Comparison of ENCODE assay signal across 9 mouse cellular contexts in genomic region chr5:43868253-43868652, GRCm38 (mm10). TPM values are rescaled to one million over a fixed set of nuclear protein-coding genes. Genes with fewer than 3 reads are reported as not detected.
DNase-seq lines count a peak whose midpoint lies in the region; ATAC-seq and TF ChIP-seq lines count a peak whose summit lies in the region.
"Had no signal": no experiment of that assay in that cellular context is flagged by ENCODE, and none has a peak within 500 bp of the region (broad histone marks: within the 10 kb centered on the region; RNA-seq: fewer than 3 reads in every experiment).

Gene Cd38, plus strand, starts transcription at chr5:43868553.

- no peak for ATAC-seq in heart, embryonic 16.5 days (replicated peaks; ENCODE audit: extremely low read depth, insufficient read depth, low FRiP score)
- no peak for ATAC-seq in liver, embryonic 16.5 days (ENCODE audit: low read depth)

- H3K27me3 ChIP-seq in heart, embryonic 10.5 days (ENCODE audit: insufficient read depth, poor library complexity, severe bottlenecking), result no peaks in the 10 kb centered on the region
- H3K27me3 ChIP-seq in ES-Bruce4 (ENCODE audit: control insufficient read depth, insufficient read depth, low read length, poor library complexity, severe bottlenecking), result no peaks in the 10 kb centered on the region
- H3K27me3 ChIP-seq in heart, embryonic 16.5 days (ENCODE audit: control insufficient read depth, insufficient read depth, low read length), result no peaks in the 10 kb centered on the region
- H3K27me3 ChIP-seq in liver, embryonic 16.5 days (ENCODE audit: control insufficient read depth, insufficient read depth, low read depth, low read length), result no peaks in the 10 kb centered on the region

- peak within 1 kb of the TSS; percentile 16 for H3K9ac ChIP-seq in ES-Bruce4 (ENCODE audit: low read depth, poor library complexity, severe bottlenecking)
- H3K9ac ChIP-seq in heart, embryonic 16.5 days (ENCODE audit: low read length), result peak within 1 kb of the TSS; percentile 72
- peak within 1 kb of the TSS; percentile 30; the same call in 1 of the 2 replicates for H3K9ac ChIP-seq in liver, embryonic 16.5 days (ENCODE audit: low read depth, low read length)

- no peak for TF ChIP-seq EP300 in ES-Bruce4 (IDR thresholded peaks at IDR 0.05; ENCODE audit: insufficient read depth, low read depth, low read length)

- H3K27ac ChIP-seq in heart, embryonic 10.5 days, result peak within 1 kb of the TSS; percentile 88
- peak within 1 kb of the TSS; percentile 72 for H3K27ac ChIP-seq in ES-Bruce4 (ENCODE audit: insufficient read depth, low read length)
- H3K27ac ChIP-seq in heart, embryonic 16.5 days (ENCODE audit: low read length), result peak within 1 kb of the TSS; percentile 71
- H3K27ac ChIP-seq in liver, embryonic 16.5 days (ENCODE audit: low read length), result peak within 1 kb of the TSS; percentile 52; the same call in 1 of the 2 replicates
- H3K27ac ChIP-seq: macrophage had no signal

- no peak for TF ChIP-seq CTCF in ES-Bruce4 (IDR thresholded peaks at IDR 0.05; ENCODE audit: low read depth, low read length)

- H3K4me3 ChIP-seq in heart, embryonic 10.5 days, result peak within 1 kb of the TSS; percentile 65
- peak within 1 kb of the TSS; percentile 58 for H3K4me3 ChIP-seq in ES-Bruce4 (ENCODE audit: low read depth, low read length)
- peak within 1 kb of the TSS; percentile 62 for H3K4me3 ChIP-seq in heart, embryonic 16.5 days (ENCODE audit: low read length)
- peak within 1 kb of the TSS; percentile 43 for H3K4me3 ChIP-seq in liver, embryonic 16.5 days (ENCODE audit: low read depth, low read length)

- H3K9me3 ChIP-seq in heart, embryonic 10.5 days, result no peaks in the 10 kb centered on the region
- H3K9me3 ChIP-seq in ES-Bruce4 (replicated peaks; ENCODE audit: control insufficient read depth, insufficient read depth, low read length, poor library complexity, severe bottlenecking), result no peaks in the 10 kb centered on the region
- no peaks in the 10 kb centered on the region for H3K9me3 ChIP-seq in heart, embryonic 16.5 days (replicated peaks; ENCODE audit: control insufficient read depth, low read length)
- no peaks in the 10 kb centered on the region for H3K9me3 ChIP-seq in liver, embryonic 16.5 days (replicated peaks; ENCODE audit: control insufficient read depth, low read length)

- DNase-seq in heart, embryonic 10.5 days (ENCODE audit: low spot score), result no peak
- DNase-seq in heart, adult 8-10 months (ENCODE audit: low spot score), result no peak
- DNase-seq in urinary bladder, postnatal 4 days (ENCODE audit: low spot score in 2 of 2), result no peak
- DNase-seq in frontal cortex, adult 2 months (ENCODE audit: extremely low spot score in 1 of 2, low spot score in 1 of 2), result no peak
- DNase-seq in thymus, postnatal 14 days, result no peak

- no peak for TF ChIP-seq POLR2A in ES-Bruce4 (IDR thresholded peaks at IDR 0.05; ENCODE audit: insufficient read depth, low read length)

- H3K4me1 ChIP-seq in heart, embryonic 10.5 days, result peaks cover 24% of the 10 kb centered on the region
- peaks cover 2% of the 10 kb centered on the region for H3K4me1 ChIP-seq in ES-Bruce4 (ENCODE audit: control insufficient read depth, insufficient read depth, low read length)
- H3K4me1 ChIP-seq in heart, embryonic 16.5 days (ENCODE audit: control insufficient read depth, insufficient read depth, low read length), result peaks cover 7% of the 10 kb centered on the region; the same call in 1 of the 2 replicates
- no peaks in the 10 kb centered on the region; the same call in 1 of the 2 replicates for H3K4me1 ChIP-seq in liver, embryonic 16.5 days (ENCODE audit: control insufficient read depth, low read depth, low read length)

- no peaks in the 10 kb centered on the region for H3K36me3 ChIP-seq in heart, embryonic 10.5 days
- no peaks in the 10 kb centered on the region for H3K36me3 ChIP-seq in ES-Bruce4 (ENCODE audit: control insufficient read depth, insufficient read depth, low read length, poor library complexity, severe bottlenecking)
- no peaks in the 10 kb centered on the region for H3K36me3 ChIP-seq in heart, embryonic 16.5 days (ENCODE audit: control insufficient read depth, insufficient read depth)
- H3K36me3 ChIP-seq in liver, embryonic 16.5 days (ENCODE audit: control insufficient read depth, insufficient read depth), result no peaks in the 10 kb centered on the region

- H3K4me2 ChIP-seq in heart, embryonic 16.5 days (ENCODE audit: low read depth, low read length), result peak within 1 kb of the TSS; percentile 87
- H3K4me2 ChIP-seq in liver, embryonic 16.5 days (ENCODE audit: low read depth, low read length), result peak within 1 kb of the TSS; percentile 60

RNA-seq across cellular contexts. Expression of gene Cd38, which starts in this region (rescaled TPM):
- 18.1 and 20.6 TPM in 2 replicates for polyA plus RNA-seq in heart, embryonic 10.5 days (2016; fragmentation: Nextera tagmentation; extraction: Ambion mirVana)
- total RNA-seq in heart, adult 8-10 months (2022), result 1 to 10 TPM; 5.8 to 9.5 (median 6.5) TPM
- 4.9 and 6.3 TPM in 2 replicates for polyA plus RNA-seq in ES-Bruce4 (2011; ENCODE audit: insufficient read depth, insufficient read length, low read depth, missing spikeins)
- 17.4 and 18.0 TPM in 2 replicates for polyA plus RNA-seq in heart, embryonic 16.5 days (2015; fragmentation: Nextera tagmentation; extraction: Ambion mirVana)
- polyA plus RNA-seq in liver, embryonic 16.5 days (2015; fragmentation: Nextera tagmentation; extraction: Ambion mirVana), result 15.3 and 16.6 TPM in 2 replicates
- polyA plus RNA-seq in frontal cortex, adult 2 months (2012; rRNA removed), result 6.1 and 7.5 TPM in 2 replicates

Comparison
In these comparisons a context has a peak if more than half of its experiments do, and no peak if none do; other contexts are left out.
1. H3K9ac ChIP-seq: peak in every context shown above with its lines; median percentile 72 in heart, embryonic 16.5 days; 30 in liver, embryonic 16.5 days; 16 in ES-Bruce4.